Mouse (Mus musculus): Measurements from ENCODE around the gene Jade1.

Jade1 gene

DNA sequence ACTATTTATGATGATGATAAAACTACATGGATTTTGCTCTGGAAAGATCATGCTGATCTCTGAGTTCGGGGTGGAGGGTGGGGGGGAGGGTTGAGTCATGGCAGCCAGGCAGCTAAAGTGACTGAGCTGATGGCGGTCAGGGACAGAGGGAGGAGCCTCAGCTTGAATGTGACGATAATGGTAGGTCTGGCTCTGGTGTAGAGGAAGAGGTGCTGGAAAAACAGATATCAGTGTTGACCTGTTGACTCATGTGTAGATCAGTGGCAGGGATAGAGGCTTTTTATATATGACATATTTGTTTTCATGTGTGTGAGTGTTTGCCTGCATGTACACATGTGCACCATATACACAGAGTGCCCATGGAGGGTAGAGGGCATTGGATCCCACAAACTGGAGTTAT, 3.9 kb upstream of the Jade1 start:
- DNase-seq (ENCODE audit: low spot score in 2 of 2): no peak

DNA sequence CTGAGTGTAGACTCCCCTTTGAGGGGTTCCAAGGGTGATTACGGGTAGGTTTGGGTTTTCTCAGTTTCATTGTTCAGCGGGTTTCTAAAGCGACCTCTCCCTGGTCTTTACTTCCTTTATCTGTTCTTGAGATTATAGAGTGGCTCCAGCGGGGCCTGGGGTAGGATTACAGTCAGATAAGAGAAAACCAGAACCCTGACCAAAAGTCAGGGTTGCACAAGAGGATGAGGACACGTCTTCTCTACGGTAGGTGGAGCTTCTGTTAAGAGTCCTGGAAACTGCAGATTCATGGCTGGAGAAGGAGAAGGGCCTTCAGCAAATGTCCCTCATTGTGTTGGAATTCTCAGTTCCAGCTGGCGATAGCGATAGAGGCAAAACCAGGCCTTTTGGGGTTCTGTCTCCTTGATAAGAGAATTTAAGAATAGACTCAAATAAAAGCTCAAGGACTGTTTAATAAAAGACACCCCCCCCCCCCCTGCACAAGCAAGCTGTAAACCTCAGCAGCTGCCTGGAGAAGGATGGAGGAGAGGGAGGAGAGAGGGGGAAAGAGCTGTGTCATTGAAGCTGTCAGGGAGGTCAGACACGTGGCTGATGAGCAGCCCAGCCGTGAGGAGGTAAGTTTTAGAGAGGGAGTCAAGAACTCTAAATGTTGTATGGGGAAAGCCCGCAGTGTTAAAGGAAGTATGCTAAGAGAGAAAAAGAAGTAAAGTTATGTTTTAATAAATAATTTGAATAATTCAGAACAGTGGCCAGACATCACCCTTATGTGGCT, 2.6 kb upstream of the Jade1 start:
- DNase-seq (ENCODE audit: low spot score in 2 of 2): no peak

DNA sequence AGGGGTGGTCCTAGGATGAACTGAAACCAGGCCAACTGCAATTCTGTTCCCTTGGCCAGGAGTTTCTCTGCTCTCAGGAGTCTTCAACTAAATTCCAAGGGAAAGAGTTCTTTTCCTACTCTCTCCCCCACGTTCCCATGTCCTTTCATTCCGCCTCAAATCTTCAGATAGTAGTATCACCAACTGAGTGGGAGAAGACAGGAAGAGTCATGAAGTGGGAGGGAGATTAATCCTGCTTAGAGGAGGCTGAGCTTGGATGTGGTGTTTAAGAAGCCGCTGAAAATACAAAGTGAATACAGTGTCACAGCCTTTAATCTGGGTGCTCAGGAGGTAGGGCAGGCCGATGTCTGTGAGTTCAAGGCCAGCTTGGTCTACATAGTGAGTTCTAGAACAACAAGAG, 1.9 kb upstream of the Jade1 start:
- DNase-seq (ENCODE audit: low spot score in 2 of 2): no peak

DNA sequence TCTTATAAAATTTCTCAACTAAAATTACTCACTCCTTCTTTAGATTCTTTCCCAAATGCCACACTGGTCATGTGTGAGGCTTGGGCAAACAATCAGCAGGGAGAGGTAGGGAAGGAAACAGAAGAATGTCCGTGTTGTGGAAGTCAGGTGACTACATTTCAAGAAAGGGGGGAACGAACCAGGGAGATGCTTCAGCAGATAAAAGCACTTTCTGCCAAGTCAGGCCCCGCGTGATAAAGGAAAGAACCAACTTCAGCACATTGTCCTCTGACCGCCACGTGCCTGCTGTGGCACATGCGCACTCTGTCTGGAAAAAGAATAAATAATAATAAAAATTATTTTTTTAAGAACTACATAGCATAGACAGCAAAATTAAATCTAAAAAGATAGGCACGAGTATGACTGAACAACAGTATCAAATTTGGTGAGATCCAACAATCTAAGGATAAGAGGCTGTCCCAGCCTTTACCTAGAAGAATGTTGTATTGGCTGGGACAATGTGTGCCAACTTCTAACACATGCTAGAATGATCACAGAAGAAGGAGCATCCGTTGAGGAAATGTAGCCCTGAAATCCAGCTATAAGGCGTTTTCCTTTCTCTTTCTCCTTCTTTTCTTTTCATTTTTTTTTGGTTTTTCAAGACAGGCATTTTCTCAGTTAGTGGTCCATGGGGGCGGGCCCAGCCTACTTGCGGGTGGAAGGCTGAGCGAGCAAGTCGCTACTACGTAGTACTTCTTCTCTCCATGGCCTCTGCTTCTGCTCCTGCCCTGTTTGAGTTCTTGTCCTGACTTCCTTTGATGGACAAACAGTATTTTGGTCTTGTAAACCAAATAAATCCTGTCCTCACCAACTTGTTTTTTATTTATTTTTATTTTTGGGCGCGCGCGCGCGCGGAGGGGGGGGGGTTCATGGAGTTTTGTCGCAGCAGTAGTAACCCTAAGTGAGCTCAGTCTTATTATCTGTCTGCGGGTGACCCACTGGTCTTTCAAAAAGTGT, 753 bp upstream of the Jade1 start:
- no peak for DNase-seq (ENCODE audit: low spot score in 2 of 2)

DNA sequence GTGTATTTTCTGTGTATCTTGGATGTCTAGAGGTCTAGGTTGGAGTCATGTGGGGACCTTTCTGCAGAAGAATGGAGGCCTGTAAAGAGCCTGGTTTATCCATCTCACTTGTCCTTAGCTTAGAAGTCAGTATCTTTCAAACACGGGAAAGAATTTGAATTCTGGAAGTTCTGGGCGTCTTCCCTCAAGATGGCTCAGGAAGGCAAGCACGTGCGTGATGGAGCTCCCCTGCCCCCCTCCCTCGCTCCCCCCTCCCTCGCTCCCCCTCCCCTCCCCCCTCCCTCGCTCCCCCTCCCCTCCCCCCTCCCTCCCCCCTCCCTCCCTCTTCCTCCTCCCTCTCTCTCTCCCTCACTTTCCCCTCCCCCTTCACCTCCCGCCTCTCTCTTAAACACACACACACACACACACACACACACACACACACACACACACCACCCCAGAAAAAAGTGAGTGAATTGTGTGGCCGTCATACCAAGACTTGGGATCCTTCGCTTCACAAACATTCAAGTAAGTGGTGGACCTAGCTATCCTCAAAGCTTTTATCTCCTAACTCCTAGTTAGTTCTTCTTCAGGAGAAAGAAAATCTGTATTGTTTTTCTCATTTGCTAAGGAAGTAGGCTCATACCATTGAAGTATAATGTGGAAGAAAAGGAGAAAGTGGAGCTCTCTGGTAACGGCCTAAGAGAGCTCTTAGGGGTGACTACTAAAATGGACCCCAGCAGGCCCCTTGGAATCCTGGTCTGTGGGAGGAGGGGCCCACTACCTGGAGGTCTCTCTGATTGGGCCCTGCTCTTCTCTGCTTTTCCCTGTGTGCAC, 1.1 kb downstream of the Jade1 start:
- DNase-seq (ENCODE audit: low spot score in 2 of 2): no peak

DNA sequence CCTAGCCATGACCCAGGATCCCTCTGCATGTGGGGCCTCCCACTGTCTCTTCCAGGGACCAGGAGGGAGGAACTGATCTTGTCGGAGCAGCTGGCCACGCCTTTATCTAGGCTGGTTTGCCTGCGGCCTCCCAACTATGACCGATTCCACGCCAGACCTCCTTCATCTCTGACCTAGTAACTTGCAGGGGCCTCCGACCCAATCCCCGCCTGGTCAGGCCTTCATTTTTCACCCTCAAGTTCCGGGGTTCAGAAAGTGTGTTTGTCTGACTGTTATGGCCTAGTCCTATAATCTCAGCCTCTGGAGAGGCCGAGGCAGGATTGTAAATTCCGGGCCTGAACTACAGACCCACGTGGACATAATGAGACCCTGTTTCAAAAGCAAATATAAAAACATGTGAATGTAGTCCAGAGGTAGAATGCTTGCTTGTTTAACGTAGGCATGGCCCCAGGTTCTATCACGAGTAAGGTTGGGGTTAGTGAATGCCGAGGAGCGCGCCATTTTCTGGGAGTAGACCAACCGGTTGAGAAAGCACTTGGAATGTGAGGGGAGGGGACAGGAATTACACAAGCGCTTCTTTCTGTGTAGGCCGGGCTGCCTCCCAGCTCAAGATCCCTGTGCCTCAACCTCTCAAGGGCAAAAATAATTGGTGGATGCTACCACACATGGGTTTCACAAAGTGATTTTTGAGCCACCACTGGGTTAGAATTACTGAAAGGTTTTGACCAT, 1.9 kb downstream of the Jade1 start:
- no peak for DNase-seq (ENCODE audit: low spot score in 2 of 2)

DNA sequence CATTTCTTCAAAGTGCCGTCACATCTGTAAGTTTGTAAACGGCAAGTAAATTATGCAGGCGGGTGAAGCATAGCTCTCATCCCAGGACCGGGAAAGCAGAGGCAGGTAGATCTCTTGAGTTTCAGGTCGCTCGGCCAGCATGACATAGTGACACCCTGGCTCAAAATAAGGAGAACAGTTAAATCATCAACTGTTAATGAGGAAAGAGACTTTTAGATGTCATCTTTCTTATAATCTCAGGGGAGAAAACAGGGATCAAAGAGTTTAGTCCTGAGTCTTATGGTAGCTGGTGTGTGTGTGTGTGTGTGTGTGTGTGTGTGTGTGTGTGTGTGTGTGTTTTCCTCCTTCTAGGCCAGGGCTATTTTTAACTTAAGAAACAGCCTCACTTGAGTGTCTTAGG, 5.0 kb downstream of the Jade1 start:
- no peak for DNase-seq (ENCODE audit: low spot score in 2 of 2)

DNA sequence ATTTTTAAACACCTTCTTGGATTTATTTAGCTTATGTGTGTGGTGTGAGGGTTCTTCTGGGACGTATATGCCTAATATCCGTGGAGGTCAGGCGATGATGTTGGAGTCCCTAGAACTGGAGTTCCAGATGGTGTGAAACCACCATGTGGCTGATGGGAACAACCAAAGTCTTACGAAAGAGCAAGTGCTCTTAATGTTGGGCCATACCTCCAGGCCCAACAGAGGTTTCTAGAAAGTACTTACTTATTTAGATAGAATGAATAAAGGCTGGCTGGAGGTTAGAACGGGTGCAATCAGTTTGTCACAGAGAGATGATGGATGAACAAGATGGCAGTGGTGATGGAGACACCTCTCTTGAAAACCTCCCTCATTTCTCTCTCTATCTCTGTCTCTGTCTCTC, 6.3 kb downstream of the Jade1 start:
- no peak for DNase-seq (ENCODE audit: low spot score in 2 of 2)

DNA sequence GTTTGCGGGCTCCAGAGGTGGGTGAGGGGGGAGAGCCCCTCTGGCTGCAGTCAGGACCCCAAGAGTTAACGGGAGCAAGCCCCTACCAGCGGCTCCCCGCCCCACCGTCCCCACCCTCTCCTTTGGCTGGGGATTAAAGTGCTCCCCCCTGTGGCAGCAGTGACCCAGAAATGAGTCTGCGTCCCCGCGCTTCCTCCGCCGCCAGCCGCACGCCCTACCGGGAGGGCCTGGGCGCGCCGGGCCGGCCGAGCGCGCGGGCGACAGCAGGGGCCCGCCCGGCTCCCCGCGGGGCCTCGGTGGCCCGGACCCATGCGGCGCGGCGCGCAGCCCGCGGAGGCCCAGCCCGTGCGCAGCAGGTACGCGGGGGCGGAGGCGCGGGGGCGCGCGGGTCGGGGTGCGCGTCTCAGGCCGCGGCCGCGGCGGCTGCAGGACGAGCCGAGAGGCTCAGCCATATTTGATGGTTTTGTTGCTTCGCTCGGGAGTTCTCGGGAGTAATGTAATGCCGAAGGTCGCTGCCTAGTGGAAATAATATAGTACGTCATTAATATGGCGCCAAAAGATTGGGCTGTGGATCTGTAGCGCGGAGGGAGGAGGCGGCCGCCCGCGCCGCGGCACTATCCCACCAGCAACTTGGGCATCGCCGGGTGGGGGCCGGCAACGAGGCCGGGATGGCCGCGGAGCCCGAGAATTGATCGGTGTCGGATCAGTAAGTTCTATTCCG, 7.8 kb downstream of the Jade1 start:
- peak; percentile 69 to 81 for DNase-seq (ENCODE audit: low spot score in 2 of 2)

DNA sequence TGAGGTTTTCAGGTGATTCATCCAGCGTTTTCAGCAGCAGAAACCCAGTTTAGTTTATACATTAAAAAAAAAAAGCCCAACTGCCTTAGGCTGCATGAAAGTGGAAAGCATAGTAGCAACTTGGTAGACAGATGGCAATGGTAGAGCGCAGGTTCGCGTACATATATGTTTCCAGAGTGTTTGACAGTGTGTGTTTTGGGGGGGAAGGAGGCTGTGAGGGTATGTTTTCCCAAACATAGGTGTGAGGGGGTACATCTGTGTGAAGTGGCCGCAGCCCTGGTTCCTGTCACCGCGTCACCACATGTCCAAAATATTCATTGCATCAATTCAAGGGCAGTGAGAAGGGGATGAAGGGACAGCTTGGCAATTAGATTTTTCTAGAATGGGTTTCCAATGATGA, 8.5 kb downstream of the Jade1 start:
- DNase-seq (ENCODE audit: low spot score in 2 of 2): peak; percentile 38 to 47

DNA sequence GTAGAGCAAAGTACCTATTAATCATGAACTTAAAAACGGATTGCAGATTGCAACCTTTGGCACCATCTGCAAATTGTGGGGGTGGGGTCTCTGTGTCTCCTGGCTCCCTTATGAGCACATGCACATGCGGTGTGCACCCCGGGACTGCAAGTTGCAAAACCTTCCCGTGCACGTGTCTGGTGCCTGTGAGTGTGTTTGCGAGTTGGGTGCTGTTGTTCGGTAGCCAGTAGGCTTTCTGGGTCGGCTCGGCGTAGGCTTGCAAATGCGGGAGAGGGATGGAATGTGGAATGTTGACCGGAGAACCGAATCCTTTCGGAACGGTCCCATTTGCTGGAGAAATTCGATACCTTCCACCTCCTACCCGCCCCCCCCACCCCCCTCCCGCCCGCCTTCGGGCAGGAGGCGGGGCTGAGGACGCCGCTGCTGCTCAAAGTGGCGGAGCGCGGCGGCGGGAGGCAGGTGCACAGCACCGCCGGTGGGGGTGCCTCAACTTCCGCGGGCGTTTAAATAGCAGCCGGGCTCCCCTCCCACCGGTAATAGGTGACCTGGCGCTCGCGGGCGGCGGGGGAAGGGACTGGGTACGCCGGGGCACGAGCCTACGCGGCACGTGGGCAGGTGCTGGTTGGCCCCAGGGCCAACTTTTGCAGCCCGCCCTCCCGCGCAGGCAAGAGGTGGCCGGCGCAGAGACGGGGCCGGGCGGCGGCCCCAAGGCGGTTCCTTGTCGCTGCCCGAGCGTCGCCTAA, 9.1 kb downstream of the Jade1 start:
- peak; percentile 65 to 76 for DNase-seq (ENCODE audit: low spot score in 2 of 2)

DNA sequence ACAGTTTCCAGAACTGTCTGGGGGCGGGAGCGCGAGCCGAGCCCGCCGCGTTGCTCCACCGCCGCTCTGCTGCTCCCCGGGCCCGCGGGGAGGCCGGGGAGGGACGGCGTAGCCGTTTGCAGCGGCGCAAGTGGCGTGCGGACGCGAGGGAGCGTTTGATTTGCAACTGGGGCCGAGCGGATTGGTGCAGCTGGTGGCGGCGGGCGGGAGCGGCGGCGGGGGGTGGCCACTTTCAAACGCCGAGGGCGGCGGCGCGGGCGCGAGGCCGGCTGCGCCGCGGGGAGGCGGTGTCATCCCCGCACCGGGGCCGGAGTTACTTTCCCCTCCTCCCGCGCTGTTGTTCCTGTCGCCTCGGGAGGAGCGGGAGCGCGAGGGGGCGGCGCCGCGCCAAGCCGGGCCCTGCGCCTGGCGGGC, 9.9 kb downstream of the Jade1 start:
- DNase-seq (ENCODE audit: low spot score in 2 of 2): peak; percentile 87

DNA sequence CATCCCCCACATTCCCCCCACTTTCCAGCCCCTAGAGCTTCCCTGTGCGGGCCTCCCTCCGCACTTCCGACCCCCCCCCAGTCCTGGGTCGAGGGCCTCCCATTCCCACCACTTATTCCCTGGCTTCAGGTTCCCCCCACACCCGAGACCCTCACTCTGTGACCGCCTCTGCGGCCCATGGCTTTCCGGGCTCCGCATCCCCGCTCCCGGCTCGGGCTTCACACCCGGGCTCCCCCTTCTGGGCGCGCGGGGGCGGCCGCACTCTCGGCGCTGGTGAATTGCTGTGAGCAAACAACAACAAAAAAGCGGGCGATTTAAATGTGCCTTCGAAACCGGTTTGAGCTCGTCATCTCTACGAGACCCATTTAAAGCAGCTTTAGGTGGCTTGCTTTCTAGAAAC, 10.4 kb downstream of the Jade1 start:
- peak; percentile 81 for DNase-seq (ENCODE audit: low spot score in 2 of 2)

DNA sequence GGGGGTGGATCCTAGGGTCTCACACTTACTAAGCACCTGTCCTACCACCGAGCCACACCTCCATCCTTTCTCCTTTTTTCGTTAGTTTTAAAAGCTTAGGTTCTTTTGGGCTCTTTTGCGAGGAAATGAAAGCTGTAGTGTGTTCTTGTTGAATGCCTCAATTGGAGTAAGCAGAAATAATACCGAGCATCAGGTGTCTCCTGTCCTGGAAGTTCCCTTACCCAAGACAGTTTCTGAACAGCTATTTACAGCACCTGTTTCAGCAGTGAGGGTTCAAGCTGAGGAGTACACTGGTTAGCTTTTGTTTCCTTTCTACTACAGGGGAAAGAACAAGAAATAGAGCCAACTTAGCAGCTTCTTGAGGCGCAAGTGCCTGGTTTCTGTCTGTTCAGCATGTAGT, 14.4 kb downstream of the Jade1 start:
- no peak for DNase-seq (ENCODE audit: low spot score in 2 of 2)

DNA sequence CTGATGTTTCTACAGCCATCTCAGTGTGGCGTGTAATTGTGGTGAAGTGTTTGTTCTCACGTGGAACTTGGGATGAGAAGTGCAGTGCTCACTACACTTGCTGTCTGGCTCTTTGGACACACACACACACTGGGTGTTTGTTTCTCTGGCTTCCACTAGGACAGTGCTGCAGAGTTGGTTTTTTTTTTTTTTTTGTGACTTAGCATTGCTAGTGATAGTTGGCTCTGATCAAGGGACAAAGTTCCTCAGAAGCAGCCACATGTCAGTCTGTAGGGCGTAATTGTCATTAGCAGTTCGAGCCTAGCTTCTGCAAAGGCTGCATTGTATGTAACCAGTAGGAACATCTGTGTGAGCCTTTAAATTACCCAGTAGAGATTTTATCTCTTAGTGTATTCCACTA, 16.6 kb downstream of the Jade1 start:
- DNase-seq (ENCODE audit: low spot score in 2 of 2): no peak

DNA sequence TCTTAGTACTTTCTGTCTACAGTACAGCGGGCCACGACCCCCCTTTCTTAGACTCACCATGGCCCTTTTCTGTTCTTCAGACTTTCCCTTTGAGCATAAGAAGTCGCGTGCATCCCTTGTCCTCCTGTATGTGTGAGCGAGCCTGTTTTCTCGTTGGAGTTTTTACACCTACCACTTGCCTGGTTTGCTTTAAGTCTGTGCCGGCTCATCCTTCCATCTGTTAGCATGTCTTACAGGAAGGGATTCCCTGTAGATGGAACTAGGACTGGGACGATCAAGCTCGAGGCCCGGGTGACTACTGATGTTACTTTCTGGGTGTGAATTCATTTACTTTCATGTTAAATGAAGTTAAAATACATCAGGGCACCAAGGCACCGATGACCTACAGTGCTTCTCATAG, 17.4 kb downstream of the Jade1 start:
- DNase-seq (ENCODE audit: low spot score in 2 of 2): no peak

DNA sequence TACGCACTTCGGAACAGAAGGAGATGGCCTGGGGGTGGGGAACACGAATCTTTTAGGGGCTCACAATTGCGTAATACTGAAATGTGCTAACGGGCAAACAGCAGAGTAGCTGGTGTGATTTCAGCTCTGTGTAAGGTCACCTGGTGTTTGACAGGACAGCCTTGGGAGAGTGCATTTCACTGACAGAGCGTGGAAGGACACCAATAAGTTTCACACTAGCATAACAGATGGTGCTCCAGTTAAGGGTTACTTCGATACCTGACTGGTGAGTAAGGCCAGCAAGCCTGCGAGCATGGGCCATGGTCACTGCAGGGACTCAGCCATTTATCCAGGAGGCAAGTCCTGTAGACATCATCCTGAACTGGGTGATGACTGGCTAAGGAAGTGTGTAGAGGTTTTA, 18.7 kb downstream of the Jade1 start:
- no peak for DNase-seq (ENCODE audit: low spot score in 2 of 2)

DNA sequence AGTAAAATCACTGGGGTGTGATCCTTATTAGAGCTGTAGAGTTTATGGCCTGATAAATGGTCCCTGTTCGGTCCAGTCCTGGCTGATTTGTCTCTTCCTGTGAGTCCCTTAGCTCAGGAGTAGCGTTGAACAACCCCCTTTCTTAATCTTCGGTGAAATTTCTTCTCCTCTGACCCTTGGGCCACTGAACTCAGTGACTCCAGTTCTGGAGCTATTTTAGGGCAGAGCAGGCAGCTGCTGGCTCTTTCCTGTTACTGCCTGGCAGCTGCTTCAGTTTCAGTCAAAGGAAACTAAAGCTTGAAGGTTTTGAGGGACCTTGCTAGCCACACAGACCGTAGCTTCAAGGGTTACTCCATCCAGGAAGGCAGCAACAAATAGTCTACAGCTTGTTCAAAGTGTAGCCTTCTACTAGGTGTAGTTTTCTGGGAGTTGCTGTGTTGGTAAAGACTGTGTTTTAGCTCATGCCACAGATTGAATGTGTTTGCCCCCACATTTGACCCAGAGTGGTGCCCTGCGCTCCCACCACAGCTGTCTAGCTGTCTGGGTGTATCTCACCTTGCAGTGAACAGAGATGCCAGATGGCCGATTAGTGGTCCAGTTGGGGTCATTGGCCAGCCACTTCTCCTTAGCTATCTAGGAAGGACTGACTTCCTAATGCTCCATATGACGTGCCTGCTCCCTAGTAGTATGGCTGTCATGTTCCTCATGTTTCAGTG, 19.3 kb downstream of the Jade1 start:
- no peak for DNase-seq (ENCODE audit: low spot score in 2 of 2)

DNA sequence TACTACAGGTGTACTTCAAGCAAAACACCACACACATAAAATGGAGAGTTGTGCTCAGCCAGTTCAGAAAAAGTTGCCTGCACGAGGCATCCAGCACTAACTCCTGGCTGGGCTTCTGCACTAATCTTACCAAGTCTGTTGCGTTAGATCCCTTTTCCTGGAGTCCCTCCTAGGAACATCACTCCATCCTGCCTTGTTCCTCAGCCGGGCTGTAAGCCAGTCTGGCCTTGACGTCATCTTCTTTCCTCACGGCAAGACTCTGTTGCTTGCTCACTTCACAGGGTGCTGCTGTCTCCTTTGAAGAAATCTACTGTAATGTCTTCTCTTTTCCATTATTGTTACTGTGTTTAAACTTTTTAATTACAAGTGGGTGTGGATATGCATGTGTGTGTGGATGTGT, 20.4 kb downstream of the Jade1 start:
- no peak for DNase-seq (ENCODE audit: low spot score in 2 of 2)
